Mouse (Mus musculus) kidney, adult 2 months (tissue): ENCODE measurements at regions not wholly inside any gene's neighbourhood (a gene's known extent, or its start where the extent isn't known, plus 50 kb on each side); places are given as distances from the start of the nearest gene placed in this dataset.

Source experiments
- DNase-seq: peaks from one replicate; pipeline ENCODE4 v3.0.0; 2021
- H3K27ac ChIP-seq: fragments of 200-500 bp; 2 replicates; pipeline ENCODE4 v1.5.1; 2012; ENCODE audit warnings: low read depth, low read length, control low read depth, inconsistent platforms; ENCODE audit not compliant: insufficient read depth
- H3K27me3 ChIP-seq: fragments of 200-500 bp; replicated peaks from 2 replicates; pipeline ENCODE4 v1.6.1; 2012; ENCODE audit warnings: mild to moderate bottlenecking, moderate library complexity, low read length, inconsistent platforms; ENCODE audit not compliant: control insufficient read depth, insufficient read depth
- H3K36me3 ChIP-seq: fragments of 200-500 bp; 2 replicates; pipeline ENCODE4 v1.6.1; 2012; ENCODE audit warnings: mild to moderate bottlenecking, moderate library complexity, low read length, inconsistent platforms; ENCODE audit not compliant: control insufficient read depth, insufficient read depth
- H3K4me1 ChIP-seq: fragments of 200-500 bp; 2 replicates; pipeline ENCODE4 v1.6.1; 2011; ENCODE audit warnings: low read length; ENCODE audit not compliant: control insufficient read depth, insufficient read depth
- H3K4me3 ChIP-seq: fragments of 200-500 bp; 2 replicates; pipeline ENCODE4 v1.5.1; 2011; ENCODE audit warnings: mild to moderate bottlenecking, low read depth, low read length, control low read depth; ENCODE audit not compliant: insufficient read depth
- CTCF ChIP-seq: fragments of 200-500 bp; conservative IDR thresholded peaks from 2 replicates; pipeline ENCODE4 v1.5.1; 2011; ENCODE audit warnings: low read depth, mild to moderate bottlenecking, control low read depth, low read length, moderate library complexity, mixed read lengths; ENCODE audit not compliant: insufficient read depth, insufficient read length
- POLR2A ChIP-seq: fragments of 200-500 bp; IDR thresholded peaks from one replicate; pipeline ENCODE4 v1.6.1; 2011; ENCODE audit warnings: low read depth, low read length, control low read depth
- WGBS: fragments of 180-500 bp; shearing (Covaris S2); methylation state at CpG from one replicate; pipeline ENCODE4 v1.1.7; 2018; 5-methylcytosine and 5-hydroxymethylcytosine counted together

DNA sequence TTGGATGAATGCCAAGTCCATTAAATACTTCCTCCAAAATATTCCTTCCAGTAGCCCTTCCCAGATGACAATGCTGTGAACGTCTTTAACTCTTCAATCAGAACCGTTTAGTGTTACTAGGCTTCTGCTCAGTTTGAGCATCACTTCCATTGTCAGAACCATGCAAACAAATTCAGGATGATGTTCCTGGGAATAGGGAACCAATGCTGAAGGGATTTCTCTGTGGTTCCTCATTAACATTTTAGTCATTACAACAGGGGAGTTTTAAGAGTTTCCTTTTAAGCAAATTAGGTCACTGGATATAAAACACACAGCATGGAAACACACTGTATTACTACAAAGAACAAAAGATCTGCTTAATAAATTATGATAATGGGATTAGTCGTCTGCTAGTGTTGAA, 739.6 kb upstream of the Klhl1 start:
- Histone ChIP-seq H3K4me1 (no peaks in the 10 kb centered on the region), H3K36me3 (no peaks in the 10 kb centered on the region), H3K27me3 (no peaks in the 10 kb centered on the region), H3K27ac (no peak overlapping the region), H3K4me3 (no peak overlapping the region)
- DNase-seq = no peak
- 38% methylated on average over 3 of the region's 3 CpGs for WGBS
- TF ChIP-seq CTCF = no peak
- no peak for TF ChIP-seq POLR2A
